Mouse (Mus musculus): ENCODE measurements at regions not wholly inside any gene's neighbourhood (a gene's known extent, or its start where the extent isn't known, plus 50 kb on each side); places are given as distances from the start of the nearest gene placed in this dataset.
"Not testable (repeated sequence)": the region's sequence is repeated elsewhere in the genome, so short reads cannot be mapped to it uniquely, and the experiment has no call there.

DNA sequence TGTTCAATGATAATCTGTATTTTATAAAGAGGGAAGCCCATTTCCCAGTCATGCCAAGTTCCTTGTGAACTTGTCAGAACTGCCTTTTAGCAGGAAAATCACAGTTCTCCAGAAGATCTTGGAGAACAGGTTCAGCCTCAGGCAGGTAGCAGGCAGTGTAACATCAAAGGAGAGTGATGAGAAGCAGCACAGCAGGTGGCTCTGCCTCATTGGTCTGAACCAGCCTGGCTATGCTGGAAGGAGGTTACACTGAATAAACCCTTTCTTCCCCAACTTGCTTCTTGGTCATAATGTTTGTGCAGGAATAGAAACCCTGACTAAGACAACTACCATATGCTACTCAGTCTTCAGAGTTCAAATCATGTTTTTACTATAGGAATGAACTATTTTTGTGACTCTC is 172.5 kb upstream of the Oprm1 start:
- not testable (repeated sequence) for ATAC-seq (replicated peaks; ENCODE audit: low FRiP score, low TSS enrichment, poor library complexity, severe bottlenecking)

DNA sequence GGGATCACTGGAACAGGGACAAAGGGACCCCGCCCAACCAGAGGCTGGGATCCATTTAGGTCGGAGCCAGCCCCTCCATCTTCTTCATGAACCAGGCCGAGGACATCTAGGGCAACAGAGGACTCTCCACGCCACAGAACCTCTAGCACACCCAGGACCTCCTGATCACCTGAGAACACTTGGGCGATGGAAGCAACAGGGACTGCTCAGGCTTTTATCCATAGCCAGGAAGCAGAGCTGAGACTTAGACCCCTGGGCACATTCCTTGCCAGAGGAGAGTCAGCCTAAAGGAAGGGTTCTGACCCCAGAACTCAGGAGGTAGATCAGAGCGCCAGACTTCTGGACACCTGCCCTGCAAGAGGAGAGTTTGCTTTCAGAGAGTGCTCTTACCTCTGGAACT is 168.1 kb upstream of the Oprm1 start:
- no peak for ATAC-seq (replicated peaks; ENCODE audit: low FRiP score, low TSS enrichment, poor library complexity, severe bottlenecking)

DNA sequence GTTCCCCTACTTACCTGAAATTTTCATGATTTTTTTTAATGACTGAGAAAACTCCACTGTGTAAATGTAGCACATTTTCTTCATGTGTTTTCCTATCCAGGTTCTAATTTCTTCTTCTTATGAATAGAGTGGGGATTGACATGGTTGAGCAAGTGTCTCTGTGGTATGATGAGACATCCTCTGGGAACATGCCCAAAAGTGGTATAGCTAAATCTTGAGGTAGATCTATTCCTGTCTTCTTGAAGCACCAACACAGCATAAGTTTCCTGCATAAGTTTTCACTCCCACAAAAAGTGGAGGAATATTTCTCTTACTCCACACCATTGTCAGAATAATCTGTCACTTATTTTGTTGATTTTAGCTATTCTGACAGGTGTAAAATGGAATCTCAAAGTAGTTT is 161.1 kb upstream of the Oprm1 start:
- ATAC-seq (replicated peaks; ENCODE audit: low FRiP score, low TSS enrichment, poor library complexity, severe bottlenecking): no peak

DNA sequence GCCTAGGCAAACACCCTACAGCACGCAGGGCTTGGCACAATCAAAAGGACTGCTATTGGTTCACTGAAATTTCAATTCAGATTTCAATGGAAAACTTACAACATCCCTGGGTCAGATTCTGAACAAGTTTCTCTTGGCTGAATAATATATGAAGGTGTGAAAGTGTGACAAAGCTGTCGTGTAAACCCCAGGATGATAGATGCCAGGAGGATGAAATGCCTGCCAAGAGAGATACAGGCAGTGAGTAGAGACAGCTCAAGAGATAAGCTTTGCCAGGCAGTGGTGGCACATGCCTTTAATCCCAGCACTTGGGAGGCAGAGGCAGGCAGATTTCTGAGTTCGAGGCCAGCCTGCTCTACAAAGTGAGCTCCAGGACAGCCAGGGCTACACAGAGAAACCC is 159.7 kb upstream of the Oprm1 start:
- not testable (repeated sequence) for ATAC-seq (replicated peaks; ENCODE audit: low FRiP score, low TSS enrichment, poor library complexity, severe bottlenecking)

DNA sequence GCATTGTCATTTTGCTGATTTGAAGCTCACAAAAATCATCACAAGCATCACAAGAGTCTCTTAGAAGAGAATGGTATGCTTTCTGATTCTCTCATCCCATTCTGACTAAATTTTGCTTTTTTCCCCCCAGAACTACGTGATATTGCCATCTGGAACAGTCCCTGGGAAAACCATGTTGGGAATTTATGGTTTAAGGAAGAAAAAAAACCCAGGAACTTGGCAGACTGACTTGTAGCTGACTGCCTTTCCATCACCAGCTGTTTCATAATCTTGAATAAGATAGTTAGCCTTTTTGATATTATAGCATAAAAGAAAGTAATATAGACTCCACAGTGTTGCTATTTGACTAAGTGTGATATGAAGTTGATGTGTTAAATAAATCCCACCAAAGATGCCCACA is 110.7 kb upstream of the Oprm1 start:
- no peak for ATAC-seq (replicated peaks; ENCODE audit: low FRiP score, low TSS enrichment, poor library complexity, severe bottlenecking)

DNA sequence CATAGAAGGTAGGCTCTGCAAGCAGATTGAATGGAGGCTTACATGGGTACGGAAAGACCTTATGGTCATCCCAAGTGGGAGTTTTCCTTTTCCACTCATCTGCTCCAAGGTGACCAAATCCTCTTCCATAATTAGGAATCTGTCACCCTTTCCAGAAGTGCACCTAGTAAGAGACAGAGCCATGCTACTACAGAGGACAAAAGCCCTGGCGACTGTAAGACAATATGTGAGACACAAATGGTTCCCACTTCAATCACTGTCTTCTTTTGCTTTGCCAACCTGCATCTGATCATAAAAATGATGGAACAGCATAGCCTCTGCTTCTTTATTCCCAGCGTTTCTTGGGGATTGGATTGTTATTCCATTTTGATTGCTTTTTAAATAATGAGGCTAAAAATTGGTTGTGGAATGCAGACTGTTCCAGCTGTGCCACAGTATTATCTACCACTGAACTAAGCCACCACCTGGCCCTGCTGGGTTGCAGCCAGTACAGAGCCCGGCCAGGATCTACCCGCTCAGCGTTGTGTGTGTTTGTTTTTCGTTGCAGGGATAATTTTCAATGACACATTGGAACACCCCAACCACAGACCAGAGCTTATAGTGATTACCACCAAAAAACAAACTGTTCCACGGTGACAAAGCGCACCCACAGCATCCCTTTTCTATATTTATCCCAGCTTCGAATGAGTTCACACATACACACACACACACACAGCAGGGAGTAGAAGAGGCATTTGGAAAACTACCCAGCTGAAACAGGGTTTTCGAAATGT is 72.8 kb upstream of the Oprm1 start:
- no peak for ATAC-seq (replicated peaks; ENCODE audit: low FRiP score, low TSS enrichment, poor library complexity, severe bottlenecking)

DNA sequence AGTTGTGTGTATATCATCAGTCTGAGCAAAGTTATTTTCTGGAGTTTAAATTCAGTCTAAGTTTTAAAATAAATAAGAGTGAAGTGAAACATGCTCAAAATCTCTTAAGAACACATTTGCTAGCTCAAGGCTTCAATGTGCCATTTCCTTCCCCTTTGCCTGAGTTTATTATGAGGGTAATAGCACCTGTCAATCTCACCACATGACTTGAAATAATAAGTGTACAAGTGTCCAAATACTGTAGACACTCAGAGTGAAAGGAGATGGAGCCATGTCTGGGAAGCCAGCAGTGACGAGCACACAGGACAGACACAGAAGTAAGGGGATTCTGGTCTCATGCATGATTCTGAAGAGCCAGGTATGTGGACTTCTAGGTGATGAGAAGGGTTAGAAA is 72.2 kb upstream of the Oprm1 start:
- no peak for ATAC-seq (replicated peaks; ENCODE audit: low FRiP score, low TSS enrichment, poor library complexity, severe bottlenecking)
